Mouse (Mus musculus) testis, adult 2 months (tissue): Measurements from ENCODE around the gene Iqce.

Experiments
- CTCF ChIP-seq: fragments of 200-500 bp; IDR thresholded peaks from 2 replicates; pipeline ENCODE4 v1.5.1; 2012; ENCODE audit warnings: low read depth, mild to moderate bottlenecking, inconsistent platforms, low read length, moderate library complexity; ENCODE audit not compliant: control insufficient read depth, insufficient read depth, insufficient replicate concordance
- POLR2A ChIP-seq: fragments of 200-500 bp; IDR thresholded peaks from 2 replicates; pipeline ENCODE4 v1.6.1; 2012; ENCODE audit warnings: low read depth, mild to moderate bottlenecking, inconsistent platforms, low read length, moderate library complexity; ENCODE audit not compliant: control insufficient read depth

DNA sequence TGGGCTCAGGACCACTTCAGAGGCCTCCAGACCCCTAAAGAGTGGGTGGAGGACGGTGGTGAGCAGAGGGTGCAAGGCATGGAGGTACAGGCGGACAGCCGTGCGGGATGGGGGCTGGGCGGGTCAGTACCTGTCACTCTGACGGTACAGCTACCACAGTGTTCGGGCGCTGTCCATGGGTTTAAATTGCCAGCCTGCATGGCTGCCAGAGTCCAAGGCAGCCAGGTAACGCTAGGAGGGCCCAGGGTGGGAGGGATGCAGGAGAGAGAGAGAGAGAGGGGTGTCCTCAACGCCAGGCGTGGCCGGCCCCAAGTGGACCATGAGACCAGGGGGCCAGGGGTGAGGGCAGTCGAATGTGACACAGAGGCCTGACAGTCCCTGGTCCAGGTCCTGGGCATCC lies 77.2 kb downstream of the Iqce start:
- TF ChIP-seq POLR2A = no peak
- no peak for TF ChIP-seq CTCF
